Mouse (Mus musculus): ENCODE data around the gene Prkcq. TPM values are rescaled to one million over a fixed set of nuclear protein-coding genes. Genes with fewer than 3 reads are reported as not detected.

Gene Prkcq
- polyA plus RNA-seq, 1 experiment from 2014 or later, result 2.7 TPM

DNA sequence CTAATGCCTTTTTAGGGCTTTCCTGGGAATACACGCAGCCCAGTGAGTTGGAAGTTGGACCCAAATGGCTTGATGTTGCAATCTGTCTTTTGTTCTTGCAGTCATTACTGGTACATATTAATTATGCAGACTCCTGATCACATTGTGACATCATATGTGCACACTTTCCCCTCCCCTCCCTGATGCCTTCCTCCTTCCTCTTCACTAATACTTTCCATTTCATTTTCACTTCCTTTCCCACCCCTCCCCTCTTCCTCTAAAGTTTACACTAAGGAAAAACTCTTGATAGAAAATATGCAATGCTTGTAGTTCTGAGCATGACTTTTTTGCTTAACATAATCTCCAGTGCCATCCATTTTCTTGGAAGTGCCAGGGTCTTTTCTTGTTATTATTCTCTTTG is 16.4 kb downstream of the Prkcq start:
- Histone ChIP-seq H3K27ac (no peak overlapping the region), H3K4me3 (replicated peaks) (no peak overlapping the region), H3K36me3 (no peaks in the 10 kb centered on the region), H3K27me3 (peaks cover 21% of the 10 kb centered on the region), H3K9me3 (no peaks in the 10 kb centered on the region), H3K4me2 (replicated peaks) (no peak overlapping the region), H3K9ac (replicated peaks) (no peak overlapping the region), H3K4me1 (replicated peaks) (no peaks in the 10 kb centered on the region)
- WGBS, result 87% methylated on average over 1 of the region's 1 CpGs
- no peak for ATAC-seq

- Histone ChIP-seq H3K9ac (replicated peaks) (no peak overlapping the region), H3K4me2 (replicated peaks) (no peak overlapping the region), H3K4me1 (replicated peaks) (no peaks in the 10 kb centered on the region), H3K27ac (no peak overlapping the region), H3K9me3 (no peaks in the 10 kb centered on the region), H3K27me3 (peaks cover 17% of the 10 kb centered on the region), H3K4me3 (replicated peaks) (no peak overlapping the region), H3K36me3 (no peaks in the 10 kb centered on the region)
- 89% methylated on average over 4 of the region's 4 CpGs for WGBS
- no peak for ATAC-seq
Observed at GRCm38 (mm10) chr2:11189150-11189767, 17.4 kb downstream of the Prkcq start.

DNA sequence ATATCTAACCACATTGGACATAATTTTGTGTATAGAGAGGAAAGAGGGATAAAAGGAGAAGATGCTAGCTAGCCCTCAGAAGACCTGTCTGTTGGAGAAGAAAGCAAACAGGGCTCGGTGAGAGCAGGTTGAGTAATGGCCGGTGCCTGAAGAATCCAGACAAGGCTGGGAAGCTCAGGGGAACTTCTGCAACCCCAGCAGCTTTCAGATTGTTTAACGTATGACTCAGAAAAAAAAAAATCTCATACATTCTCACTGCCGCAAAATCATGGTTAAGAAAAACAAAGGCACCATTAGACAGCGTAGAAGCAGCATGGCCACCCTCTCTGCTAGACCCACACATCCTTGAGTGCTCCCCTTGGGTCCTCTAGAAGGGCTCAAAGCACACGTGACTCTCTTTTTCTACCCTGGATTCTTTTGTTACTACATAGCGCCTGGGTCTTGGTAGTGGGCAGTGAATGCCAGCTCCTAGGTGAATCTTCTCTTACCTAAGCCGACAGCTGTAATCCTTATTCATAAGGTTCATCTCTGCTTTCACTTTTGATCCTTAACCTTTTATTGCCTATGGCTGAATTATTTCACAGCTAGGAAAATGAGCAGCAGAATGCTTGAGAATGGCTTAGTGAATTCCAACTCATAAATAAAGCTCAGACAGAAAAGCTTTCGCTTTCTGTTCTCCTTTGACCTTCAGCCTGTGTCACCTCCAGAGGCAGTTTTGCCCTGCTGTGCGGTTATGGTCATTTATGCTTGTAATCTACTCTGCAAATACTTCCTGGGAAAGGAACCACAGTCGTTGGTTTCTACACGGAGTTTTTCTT is 20.6 kb downstream of the Prkcq start:
- no peaks in the 10 kb centered on the region for H3K9me3 ChIP-seq
- H3K4me3 ChIP-seq (replicated peaks), result no peak overlapping the region
- no peak for ATAC-seq
- no peak overlapping the region for H3K27ac ChIP-seq
- H3K36me3 ChIP-seq, result no peaks in the 10 kb centered on the region
- no peak overlapping the region for H3K4me2 ChIP-seq (replicated peaks)
- peaks cover 6% of the 10 kb centered on the region; the same call in 1 of the 2 replicates for H3K27me3 ChIP-seq
- 67% methylated on average over 12 of the region's 12 CpGs for WGBS
- no peak overlapping the region for H3K9ac ChIP-seq (replicated peaks)
- no peaks in the 10 kb centered on the region for H3K4me1 ChIP-seq (replicated peaks)

GRCm38 (mm10) chr2:11193099-11193618 is 21.3 kb downstream of the Prkcq start:
- Histone ChIP-seq H3K4me1 (replicated peaks) (no peaks in the 10 kb centered on the region), H3K9ac (replicated peaks) (no peak overlapping the region), H3K4me3 (replicated peaks) (no peak overlapping the region), H3K4me2 (replicated peaks) (no peak overlapping the region), H3K27ac (no peak overlapping the region), H3K9me3 (no peaks in the 10 kb centered on the region), H3K36me3 (no peaks in the 10 kb centered on the region), H3K27me3 (peaks cover under 1% of the 10 kb centered on the region; the same call in 1 of the 2 replicates)
- 92% methylated on average over 6 of the region's 6 CpGs for WGBS
- no peak for ATAC-seq

DNA sequence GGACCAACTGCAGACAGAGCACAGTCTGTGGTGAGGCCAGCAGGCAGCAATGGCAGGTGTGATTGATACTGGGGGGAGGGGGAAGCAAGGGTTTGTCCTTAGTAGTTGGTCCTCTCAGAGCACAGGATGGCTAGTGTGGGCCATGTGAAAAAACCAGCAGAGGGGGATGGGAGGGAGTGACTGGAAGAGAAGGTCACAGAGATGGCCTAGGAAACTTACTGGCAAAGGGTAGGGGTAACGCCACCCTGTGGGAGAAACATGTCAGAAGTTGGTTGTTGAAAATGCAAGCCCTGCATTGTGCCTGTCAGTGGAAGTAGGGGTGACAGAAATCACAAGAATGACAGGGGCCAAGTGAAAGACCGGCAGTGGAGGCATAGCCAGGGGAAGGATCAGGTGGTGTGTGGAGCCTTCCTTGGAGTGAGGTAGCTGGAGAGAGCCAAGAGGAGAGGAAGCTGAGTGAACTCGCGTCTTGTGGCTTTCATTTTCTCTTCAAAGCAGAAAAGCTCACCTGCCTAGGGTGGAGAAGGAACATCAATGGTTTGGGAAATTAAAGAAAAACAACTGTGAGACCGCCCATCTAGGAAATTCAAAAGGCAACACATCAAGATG is 22.9 kb downstream of the Prkcq start:
- H3K9me3 ChIP-seq, result no peaks in the 10 kb centered on the region
- H3K4me3 ChIP-seq (replicated peaks), result no peak overlapping the region
- no peak overlapping the region for H3K27ac ChIP-seq
- H3K9ac ChIP-seq (replicated peaks), result no peak overlapping the region
- ATAC-seq, result no peak
- H3K36me3 ChIP-seq, result no peaks in the 10 kb centered on the region
- no peaks in the 10 kb centered on the region for H3K27me3 ChIP-seq
- WGBS, result 87% methylated on average over 5 of the region's 5 CpGs
- H3K4me1 ChIP-seq (replicated peaks), result no peaks in the 10 kb centered on the region
- H3K4me2 ChIP-seq (replicated peaks), result no peak overlapping the region

GRCm38 (mm10) chr2:11196071-11196470 is 24.2 kb downstream of the Prkcq start:
- WGBS, result 89% methylated on average over 2 of the region's 2 CpGs

DNA sequence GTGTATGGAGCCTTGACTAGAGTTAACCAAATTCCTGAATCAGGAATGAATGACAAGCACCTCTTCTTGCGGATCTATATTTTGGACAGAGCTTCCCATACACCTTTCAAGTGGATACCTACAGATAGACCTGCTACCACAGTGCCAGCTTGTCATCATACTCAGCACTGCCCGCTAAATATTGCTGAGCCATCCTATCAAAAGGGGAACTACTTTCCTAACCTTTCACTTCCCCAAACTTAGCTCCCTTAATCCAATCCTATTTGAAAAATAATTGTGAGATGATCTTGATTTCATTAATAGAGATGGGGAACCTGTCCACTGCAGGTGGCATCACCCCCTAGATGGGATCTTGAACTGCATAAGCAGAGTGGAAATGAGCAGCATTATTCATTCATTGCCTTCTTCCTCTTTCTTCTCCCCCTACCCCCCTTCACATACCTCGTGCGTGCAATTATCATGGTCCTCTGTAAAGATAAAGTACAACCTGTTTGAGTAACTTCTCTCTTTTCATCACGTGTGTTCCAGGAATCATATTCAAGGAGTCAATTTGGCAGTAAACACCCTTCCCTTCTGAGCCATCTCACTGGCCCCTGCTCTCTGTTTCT is 25.1 kb downstream of the Prkcq start:
- no peak overlapping the region for H3K4me3 ChIP-seq (replicated peaks)
- no peak overlapping the region for H3K27ac ChIP-seq
- WGBS, result 89% methylated on average over 5 of the region's 5 CpGs

More at GRCm38 (mm10) chr2:11196071-11196470, 24.2 kb downstream of the Prkcq start:
- H3K4me2 ChIP-seq (replicated peaks), result no peak overlapping the region
- H3K27ac ChIP-seq, result no peak overlapping the region
- no peak overlapping the region for H3K9ac ChIP-seq (replicated peaks)
- H3K4me3 ChIP-seq (replicated peaks), result no peak overlapping the region
- no peaks in the 10 kb centered on the region for H3K9me3 ChIP-seq
- H3K36me3 ChIP-seq, result no peaks in the 10 kb centered on the region
- H3K27me3 ChIP-seq, result no peaks in the 10 kb centered on the region
- ATAC-seq, result no peak
- H3K4me1 ChIP-seq (replicated peaks), result no peaks in the 10 kb centered on the region

GRCm38 (mm10) chr2:11199624-11200023 is 27.7 kb downstream of the Prkcq start:
- H3K4me3 ChIP-seq (replicated peaks), result no peak overlapping the region
- H3K4me2 ChIP-seq (replicated peaks), result no peak overlapping the region
- no peaks in the 10 kb centered on the region for H3K36me3 ChIP-seq
- H3K4me1 ChIP-seq (replicated peaks), result no peaks in the 10 kb centered on the region
- H3K27ac ChIP-seq, result no peak overlapping the region
- no peaks in the 10 kb centered on the region for H3K27me3 ChIP-seq
- 88% methylated on average over 5 of the region's 5 CpGs for WGBS
- H3K9me3 ChIP-seq, result no peaks in the 10 kb centered on the region
- ATAC-seq, result no peak
- no peak overlapping the region for H3K9ac ChIP-seq (replicated peaks)

More for the DNA sequence above, 25.1 kb downstream of the Prkcq start:
- no peaks in the 10 kb centered on the region for H3K27me3 ChIP-seq
- H3K36me3 ChIP-seq, result no peaks in the 10 kb centered on the region
- no peak overlapping the region for H3K4me2 ChIP-seq (replicated peaks)
- H3K4me1 ChIP-seq (replicated peaks), result no peaks in the 10 kb centered on the region
- H3K9ac ChIP-seq (replicated peaks), result no peak overlapping the region
- ATAC-seq, result no peak
- no peaks in the 10 kb centered on the region for H3K9me3 ChIP-seq

DNA sequence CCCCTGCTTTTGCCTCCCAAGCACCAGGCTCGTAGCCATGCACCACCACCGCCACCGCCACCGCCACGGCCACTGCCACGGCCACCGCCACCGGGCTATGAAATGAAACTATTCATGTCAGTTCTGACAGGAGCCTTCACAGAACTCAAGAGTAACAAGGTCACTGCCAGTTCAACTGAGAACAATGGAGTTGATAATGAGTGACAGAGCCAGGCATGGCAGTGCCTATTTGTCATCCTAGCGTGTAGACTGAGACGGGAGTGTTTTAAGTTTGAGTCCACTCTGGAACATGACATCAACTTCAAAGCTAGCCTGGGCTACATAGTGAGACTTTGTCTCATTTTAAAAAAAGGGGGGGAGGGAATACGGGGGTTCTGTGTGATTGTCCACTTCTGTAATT is 30.9 kb downstream of the Prkcq start:
- no peaks in the 10 kb centered on the region for H3K36me3 ChIP-seq
- no peak overlapping the region for H3K9ac ChIP-seq (replicated peaks)
- no peak overlapping the region for H3K4me2 ChIP-seq (replicated peaks)
- WGBS, result 88% methylated on average over 11 of the region's 11 CpGs
- no peaks in the 10 kb centered on the region for H3K27me3 ChIP-seq
- H3K4me3 ChIP-seq (replicated peaks), result no peak overlapping the region
- no peaks in the 10 kb centered on the region for H3K9me3 ChIP-seq
- no peaks in the 10 kb centered on the region for H3K4me1 ChIP-seq (replicated peaks)
- no peak for ATAC-seq
- no peak overlapping the region for H3K27ac ChIP-seq

DNA sequence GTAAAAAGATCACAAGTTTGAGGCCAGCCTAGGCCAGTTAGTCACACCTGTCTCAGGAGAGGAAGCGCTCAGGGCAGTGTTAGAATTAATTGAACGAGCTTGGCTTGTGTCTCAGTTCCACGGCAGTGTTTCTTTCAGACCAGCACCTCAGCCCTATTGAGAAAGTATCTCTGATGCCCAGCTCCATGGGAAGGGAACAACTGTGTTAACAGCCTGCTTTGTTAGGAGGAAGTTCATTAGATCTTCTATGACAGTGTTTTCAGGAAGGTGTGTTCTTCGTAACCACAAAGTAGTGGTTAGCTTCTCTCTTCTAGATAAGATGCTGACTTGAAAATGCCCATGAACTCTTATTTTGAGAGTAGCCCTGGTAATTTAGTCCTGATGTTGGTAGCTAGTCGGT is 31.4 kb downstream of the Prkcq start:
- Histone ChIP-seq H3K9me3 (no peaks in the 10 kb centered on the region), H3K4me1 (replicated peaks) (no peaks in the 10 kb centered on the region), H3K4me3 (replicated peaks) (no peak overlapping the region), H3K36me3 (no peaks in the 10 kb centered on the region), H3K9ac (replicated peaks) (no peak overlapping the region), H3K27me3 (no peaks in the 10 kb centered on the region), H3K4me2 (replicated peaks) (no peak overlapping the region), H3K27ac (no peak overlapping the region)
- 78% methylated on average over 5 of the region's 5 CpGs for WGBS
- no peak for ATAC-seq

DNA sequence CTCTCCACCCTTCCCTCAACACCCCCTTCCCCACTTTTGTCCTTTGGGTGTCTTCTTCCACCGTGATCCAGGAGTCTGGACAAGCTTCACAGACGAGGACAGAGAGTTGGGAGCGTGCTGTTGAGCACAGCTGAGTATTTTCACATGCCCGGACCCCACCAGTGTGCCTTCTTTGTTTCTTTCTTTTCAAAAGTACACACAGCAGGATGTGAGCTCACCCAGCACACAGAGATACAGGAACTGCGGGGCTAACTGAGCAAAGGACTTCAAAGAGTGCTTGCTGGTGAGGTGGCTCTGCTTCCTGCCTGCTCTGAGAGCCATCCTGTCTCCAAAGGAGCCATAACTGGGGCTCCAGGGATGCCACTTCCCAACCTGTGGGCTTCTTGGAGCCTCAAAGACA is 32.3 kb downstream of the Prkcq start:
- no peak for ATAC-seq
- H3K4me2 ChIP-seq (replicated peaks), result no peak overlapping the region
- no peaks in the 10 kb centered on the region for H3K27me3 ChIP-seq
- H3K4me3 ChIP-seq (replicated peaks), result no peak overlapping the region
- H3K9me3 ChIP-seq, result no peaks in the 10 kb centered on the region
- H3K9ac ChIP-seq (replicated peaks), result no peak overlapping the region
- 66% methylated on average over 5 of the region's 5 CpGs for WGBS
- no peak overlapping the region for H3K27ac ChIP-seq
- H3K4me1 ChIP-seq (replicated peaks), result no peaks in the 10 kb centered on the region
- no peaks in the 10 kb centered on the region for H3K36me3 ChIP-seq

DNA sequence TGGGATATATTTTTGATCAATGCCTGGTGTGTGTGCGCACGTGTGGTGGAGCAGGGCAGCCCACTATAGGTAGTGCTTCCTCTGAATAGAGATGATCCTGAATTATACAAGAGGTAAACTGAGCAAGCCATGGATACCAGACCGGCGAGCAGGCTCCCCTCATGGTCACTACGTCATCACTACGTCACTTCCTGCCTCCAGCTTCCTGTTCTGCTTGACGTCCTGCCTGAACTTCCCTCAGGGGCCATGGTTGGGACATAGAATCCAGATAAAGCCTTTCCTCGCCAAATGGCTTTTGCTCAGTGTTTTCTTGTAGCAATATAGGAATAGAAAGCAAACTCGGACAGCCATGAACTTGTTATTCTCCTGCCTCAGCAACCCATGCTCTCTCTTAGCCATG is 33.1 kb downstream of the Prkcq start:
- Histone ChIP-seq H3K4me1 (replicated peaks) (no peaks in the 10 kb centered on the region), H3K4me2 (replicated peaks) (no peak overlapping the region), H3K9ac (replicated peaks) (no peak overlapping the region), H3K36me3 (no peaks in the 10 kb centered on the region), H3K27me3 (no peaks in the 10 kb centered on the region), H3K4me3 (replicated peaks) (no peak overlapping the region), H3K9me3 (no peaks in the 10 kb centered on the region), H3K27ac (no peak overlapping the region)
- 86% methylated on average over 9 of the region's 9 CpGs for WGBS
- ATAC-seq, result no peak

Data from midbrain, embryonic 13.5 days (tissue).